Comparison of ENCODE assay signal across 13 mouse cellular contexts in the genomic region with DNA sequence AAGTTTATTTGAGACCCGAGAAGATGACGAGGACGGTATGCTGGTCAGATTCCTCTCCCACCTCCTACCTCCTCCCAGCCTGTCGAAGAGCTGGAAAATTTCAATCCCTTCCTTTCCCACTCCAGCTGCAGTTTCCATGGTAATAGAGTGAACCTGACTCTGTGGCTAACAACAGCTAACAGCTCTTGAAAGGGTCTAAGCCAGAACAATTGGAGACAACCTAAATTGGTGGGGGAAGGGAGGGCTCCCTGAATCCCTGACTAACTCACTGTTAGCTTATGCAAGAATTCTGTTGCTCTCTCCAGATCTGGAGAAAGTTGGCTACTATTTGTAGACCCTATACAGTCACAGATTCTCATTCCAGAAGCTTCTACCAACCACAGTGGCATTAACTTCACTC. TPM values are rescaled to one million over a fixed set of nuclear protein-coding genes. Genes with fewer than 3 reads are reported as not detected.
DNase-seq lines count a peak whose midpoint lies in the region; ATAC-seq lines count a peak whose summit lies in the region.
"Had no signal": no experiment of that assay in that cellular context is flagged by ENCODE, and none has a peak within 500 bp of the region (broad histone marks: within the 10 kb centered on the region; RNA-seq: fewer than 3 reads in every experiment).

No protein-coding gene starts in this region.

- no peak overlapping the region; the same call in 1 of the 2 replicates for H3K27ac ChIP-seq in lung, embryonic 15.5 days
- peak overlapping the region; percentile 31 for H3K27ac ChIP-seq in forebrain, embryonic 11.5 days (ENCODE audit: low read depth, low read length)
- 0 out of 2 replicates have a peak overlapping the region, but pooled peaks have one; percentile 25 for H3K27ac ChIP-seq in limb, embryonic 11.5 days (replicated peaks; ENCODE audit: low read depth, low read length)
- H3K27ac ChIP-seq in liver, embryonic 12.5 days, result no peak overlapping the region
- H3K27ac ChIP-seq: stomach, embryonic 15.5 days had no signal

- no peaks in the 10 kb centered on the region for H3K36me3 ChIP-seq in lung, embryonic 15.5 days
- H3K36me3 ChIP-seq in forebrain, embryonic 11.5 days (ENCODE audit: control insufficient read depth, insufficient read depth, low read length), result no peaks in the 10 kb centered on the region
- H3K36me3 ChIP-seq in limb, embryonic 11.5 days (ENCODE audit: control insufficient read depth, insufficient read depth, low read length), result no peaks in the 10 kb centered on the region
- H3K36me3 ChIP-seq in liver, embryonic 12.5 days, result no peaks in the 10 kb centered on the region
- H3K36me3 ChIP-seq: stomach, embryonic 15.5 days had no signal

- no peaks in the 10 kb centered on the region for H3K4me1 ChIP-seq in lung, embryonic 15.5 days
- H3K4me1 ChIP-seq in forebrain, embryonic 11.5 days (replicated peaks; ENCODE audit: control insufficient read depth, insufficient read depth, low read length), result peaks cover 10% of the 10 kb centered on the region; the same call in 1 of the 2 replicates
- peaks cover 9% of the 10 kb centered on the region; the same call in 1 of the 2 replicates for H3K4me1 ChIP-seq in limb, embryonic 11.5 days (ENCODE audit: control insufficient read depth, insufficient read depth, low read length)
- H3K4me1 ChIP-seq in liver, embryonic 12.5 days, result no peaks in the 10 kb centered on the region

- WGBS in lung, embryonic 15.5 days, result 12% methylated on average over 4 of the region's 4 CpGs
- WGBS in forebrain, embryonic 11.5 days, result 10% methylated on average over 4 of the region's 4 CpGs
- WGBS in limb, embryonic 11.5 days, result 10% methylated on average over 4 of the region's 4 CpGs
- WGBS in liver, embryonic 12.5 days (ENCODE audit: insufficient replicate concordance), result 41% methylated on average over 4 of the region's 4 CpGs

- H3K4me2 ChIP-seq in lung, embryonic 15.5 days, result no peak overlapping the region
- no peak overlapping the region for H3K4me2 ChIP-seq in forebrain, embryonic 11.5 days (ENCODE audit: low read depth, low read length, severe bottlenecking)
- H3K4me2 ChIP-seq in limb, embryonic 11.5 days (ENCODE audit: low read depth, severe bottlenecking), result no peak overlapping the region
- no peak overlapping the region for H3K4me2 ChIP-seq in liver, embryonic 12.5 days
- H3K4me2 ChIP-seq: stomach, embryonic 15.5 days had no signal

- no peak overlapping the region for H3K4me3 ChIP-seq in lung, embryonic 15.5 days
- H3K4me3 ChIP-seq in forebrain, embryonic 11.5 days (ENCODE audit: low read depth, low read length), result no peak overlapping the region
- no peak overlapping the region for H3K4me3 ChIP-seq in limb, embryonic 11.5 days (ENCODE audit: low read depth, low read length)
- no peak overlapping the region for H3K4me3 ChIP-seq in liver, embryonic 12.5 days
- H3K4me3 ChIP-seq: stomach, embryonic 15.5 days had no signal

- 0 out of 2 replicates have a peak, but pooled peaks have one; percentile 31 for ATAC-seq in lung, embryonic 15.5 days (ENCODE audit: borderline replicate concordance, extremely low read depth, low FRiP score, low TSS enrichment)
- ATAC-seq in forebrain, embryonic 11.5 days (replicated peaks; ENCODE audit: low FRiP score), result peak; percentile 80
- peak; percentile 79; the same call in 1 of the 2 replicates for ATAC-seq in limb, embryonic 11.5 days (ENCODE audit: insufficient number of reproducible peaks, low FRiP score, low TSS enrichment, low read depth)
- no peak for ATAC-seq in liver, embryonic 12.5 days
- ATAC-seq: CD4-positive, CD25-positive, alpha-beta regulatory T cell, adult 4 months had no signal

- DNase-seq in lung, postnatal 14 days, result no peak
- DNase-seq in forebrain, embryonic 11.5 days (ENCODE audit: low spot score), result peak; percentile 56
- peak; percentile 45 for DNase-seq in limb, embryonic 11.5 days (ENCODE audit: low spot score)
- peak; percentile 47 for DNase-seq in retina, postnatal 1 day
- DNase-seq in liver, result no peak
- DNase-seq in adrenal gland, adult (ENCODE audit: inconsistent age in 2 of 2, low spot score in 1 of 2), result no peak
- DNase-seq: cerebellum, adult 2 months; heart, postnatal 36 days; layer of hippocampus, adult 9-11 months had no signal

- H3K9ac ChIP-seq in lung, embryonic 15.5 days, result no peak overlapping the region
- H3K9ac ChIP-seq in forebrain, embryonic 11.5 days (ENCODE audit: low read length), result no peak overlapping the region
- no peak overlapping the region for H3K9ac ChIP-seq in limb, embryonic 11.5 days (ENCODE audit: low read length)
- H3K9ac ChIP-seq in liver, embryonic 12.5 days, result no peak overlapping the region
- H3K9ac ChIP-seq: stomach, embryonic 15.5 days had no signal

- H3K27me3 ChIP-seq in lung, embryonic 15.5 days, result no peaks in the 10 kb centered on the region
- H3K27me3 ChIP-seq in forebrain, embryonic 11.5 days (ENCODE audit: control insufficient read depth, insufficient read depth, low read length), result no peaks in the 10 kb centered on the region
- H3K27me3 ChIP-seq in limb, embryonic 11.5 days (ENCODE audit: control insufficient read depth, insufficient read depth, low read length), result no peaks in the 10 kb centered on the region
- H3K27me3 ChIP-seq in liver, embryonic 12.5 days (replicated peaks), result no peaks in the 10 kb centered on the region
- H3K27me3 ChIP-seq: stomach, embryonic 15.5 days had no signal

- H3K9me3 ChIP-seq in lung, embryonic 15.5 days, result no peaks in the 10 kb centered on the region
- no peaks in the 10 kb centered on the region for H3K9me3 ChIP-seq in forebrain, embryonic 11.5 days (ENCODE audit: control insufficient read depth, low read length)
- H3K9me3 ChIP-seq in limb, embryonic 11.5 days (ENCODE audit: control insufficient read depth, low read length), result no peaks in the 10 kb centered on the region
- no peaks in the 10 kb centered on the region for H3K9me3 ChIP-seq in liver, embryonic 12.5 days (replicated peaks)
- H3K9me3 ChIP-seq: stomach, embryonic 15.5 days had no signal

RNA-seq across cellular contexts. Expression of a gene that starts 23.1 kb away (rescaled TPM):
- polyA plus RNA-seq in lung, embryonic 15.5 days (2015; fragmentation: Nextera tagmentation; extraction: Ambion mirVana), result 3.7 and 4.4 TPM in 2 replicates
- polyA plus RNA-seq in forebrain, embryonic 11.5 days (2014; fragmentation: Nextera tagmentation; extraction: Ambion mirVana), result 13.3 and 14.4 TPM in 2 replicates
- polyA plus RNA-seq in limb, embryonic 11.5 days (2014; fragmentation: Nextera tagmentation; extraction: Ambion mirVana), result 21.5 and 22.2 TPM in 2 replicates
- polyA plus RNA-seq in liver, embryonic 12.5 days (2016; fragmentation: Nextera tagmentation; extraction: Ambion mirVana), result 2.7 and 3.7 TPM in 2 replicates

RNA-seq across cellular contexts. Expression of a gene that starts 23.2 kb away (rescaled TPM):
- polyA plus RNA-seq in lung, embryonic 15.5 days (2015; fragmentation: Nextera tagmentation; extraction: Ambion mirVana), result 117 and 127 TPM in 2 replicates
- 100 and 104 TPM in 2 replicates for polyA plus RNA-seq in forebrain, embryonic 11.5 days (2014; fragmentation: Nextera tagmentation; extraction: Ambion mirVana)
- polyA plus RNA-seq in limb, embryonic 11.5 days (2014; fragmentation: Nextera tagmentation; extraction: Ambion mirVana), result 342 and 380 TPM in 2 replicates
- polyA plus RNA-seq in liver, embryonic 12.5 days (2016; fragmentation: Nextera tagmentation; extraction: Ambion mirVana), result 75.1 and 81.6 TPM in 2 replicates
- polyA plus RNA-seq: CD4-positive, CD25-positive, alpha-beta regulatory T cell, adult 4 months had no signal

RNA-seq across cellular contexts. Expression of a gene that starts 57.2 kb away (rescaled TPM):
- polyA plus RNA-seq in lung, embryonic 15.5 days (2015; fragmentation: Nextera tagmentation; extraction: Ambion mirVana), result 1.2 and 2.9 TPM in 2 replicates
- polyA plus RNA-seq in forebrain, embryonic 11.5 days (2014; fragmentation: Nextera tagmentation; extraction: Ambion mirVana), result 1.2 TPM in 2 replicates
- 4.7 and 5.6 TPM in 2 replicates for polyA plus RNA-seq in limb, embryonic 11.5 days (2014; fragmentation: Nextera tagmentation; extraction: Ambion mirVana)
- 2.1 and 2.8 TPM in 2 replicates for polyA plus RNA-seq in liver, embryonic 12.5 days (2016; fragmentation: Nextera tagmentation; extraction: Ambion mirVana)
- polyA plus RNA-seq: CD4-positive, CD25-positive, alpha-beta regulatory T cell, adult 4 months had no signal

Comparison
In these comparisons a context has a peak if more than half of its experiments do, and no peak if none do; other contexts are left out.
1. H3K27ac ChIP-seq: peak in forebrain, embryonic 11.5 days (single experiment) and limb, embryonic 11.5 days (single experiment); none in lung, embryonic 15.5 days (single experiment) and liver, embryonic 12.5 days (single experiment).
2. DNase-seq: peak in forebrain, embryonic 11.5 days (single experiment), limb, embryonic 11.5 days (single experiment) and retina, postnatal 1 day (single experiment); none in lung, postnatal 14 days (single experiment), liver (single experiment) and adrenal gland, adult (0 of 2).